Mouse (Mus musculus) fibroblast of lung, adult 2 months (primary cell): ENCODE measurements at regions not wholly inside any gene's neighbourhood (a gene's known extent, or its start where the extent isn't known, plus 50 kb on each side); places are given as distances from the start of the nearest gene placed in this dataset.

Experiments
- DNase-seq: peaks from one replicate; pipeline ENCODE4 v3.0.0-alpha.2; 2011; ENCODE audit warnings: low read depth

DNA sequence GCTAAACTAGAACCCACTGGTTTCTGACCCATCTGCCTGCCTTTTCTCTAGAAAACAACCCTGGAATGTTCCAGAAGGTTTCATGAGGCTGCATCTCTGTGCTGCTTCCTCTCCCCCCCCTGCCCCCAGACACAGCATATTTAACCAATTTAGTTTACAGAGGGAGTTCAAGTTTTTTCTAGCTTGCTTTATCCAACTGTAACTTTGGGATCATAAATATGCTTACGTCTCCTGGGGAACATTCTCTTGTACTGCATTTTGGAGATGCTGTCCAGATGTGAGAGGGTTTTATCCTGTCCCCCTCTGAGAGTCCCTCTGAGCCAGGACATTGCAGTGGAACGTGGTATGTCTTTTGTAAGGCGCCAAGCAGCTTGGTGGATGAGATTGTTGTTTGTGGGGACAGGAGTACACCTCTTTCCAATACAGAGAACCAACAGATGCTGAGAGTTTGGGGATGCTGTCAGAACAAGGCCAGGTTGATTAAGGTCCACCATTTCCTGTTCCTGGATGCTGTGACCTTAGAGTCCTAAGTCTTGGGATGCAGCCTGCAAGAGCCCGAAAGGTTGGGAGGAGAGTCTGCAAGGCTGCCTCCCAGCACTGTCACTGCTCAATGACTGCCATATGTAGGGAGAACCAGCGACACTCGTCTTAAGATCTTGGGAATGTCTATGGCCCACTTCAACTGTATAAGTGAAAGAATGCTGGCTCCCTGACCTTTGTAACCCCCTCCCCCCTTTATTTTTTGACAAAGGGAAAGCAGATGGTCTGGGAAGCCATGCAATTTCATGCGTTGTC is 51.4 kb upstream of the Tut7 start:
- no peak for DNase-seq
